Mouse (Mus musculus): ENCODE data around the gene Kcnk6. TPM values are rescaled to one million over a fixed set of nuclear protein-coding genes. Genes with fewer than 3 reads are reported as not detected.
A peak's percentile ranks its signal among the peaks of the same experiment; 100 is the strongest.
"Not testable (repeated sequence)": the region's sequence is repeated elsewhere in the genome, so short reads cannot be mapped to it uniquely, and the experiment has no call there.

The Kcnk6 gene
- polyA plus RNA-seq, 1 experiment: 1.6 TPM

DNA sequence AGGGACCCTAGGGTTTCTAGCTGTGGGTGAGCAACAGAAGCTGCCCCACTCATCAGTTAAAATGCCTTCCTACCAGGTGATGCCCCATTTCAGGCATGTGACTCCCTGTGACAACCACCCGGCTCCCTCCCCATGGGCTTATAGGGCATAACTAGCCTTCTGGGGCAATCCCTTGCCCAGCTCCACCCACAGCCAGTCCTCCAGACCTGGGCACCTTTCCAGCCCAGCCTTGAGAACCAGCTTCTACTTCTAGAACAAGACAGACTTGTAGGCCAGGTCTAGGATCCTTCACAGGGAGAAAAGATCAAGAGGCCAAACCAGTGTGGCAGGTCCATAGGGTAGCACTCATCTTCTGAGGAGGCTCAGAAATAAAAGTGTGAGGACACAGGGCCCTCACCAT lies 25.1 kb upstream of the Kcnk6 start:
- no peak overlapping the region for H3K27ac ChIP-seq (replicated peaks; ENCODE audit: low read depth, low read length)
- no peak overlapping the region for H3K4me3 ChIP-seq (ENCODE audit: insufficient read depth, low read depth, low read length)
- no peaks in the 10 kb centered on the region for H3K4me1 ChIP-seq (ENCODE audit: control insufficient read depth, insufficient read depth, insufficient read length, low read length)

DNA sequence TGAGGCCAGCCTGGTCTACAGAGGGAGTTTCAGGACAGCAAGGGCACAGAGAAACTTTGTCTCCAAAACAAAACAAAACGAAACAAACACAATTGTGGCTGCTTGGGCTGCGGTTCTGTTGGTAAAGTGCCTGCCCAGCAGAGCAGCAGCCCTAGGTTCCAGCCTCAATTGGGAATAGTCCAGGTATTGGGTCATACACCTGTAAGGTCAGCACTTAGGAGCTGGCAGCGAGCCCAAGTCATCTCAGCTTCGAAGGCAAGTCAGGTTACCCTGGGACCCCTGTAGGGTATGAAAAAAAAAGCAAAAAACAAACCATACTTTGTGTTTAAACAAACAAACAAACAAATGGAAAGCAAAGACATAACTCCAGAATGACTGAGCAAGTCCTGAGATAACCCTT lies 23.6 kb upstream of the Kcnk6 start:
- Histone ChIP-seq H3K4me1 (ENCODE audit: control insufficient read depth, insufficient read depth, insufficient read length, low read length) (no peaks in the 10 kb centered on the region), H3K4me3 (ENCODE audit: insufficient read depth, low read depth, low read length) (no peak overlapping the region), H3K27ac (replicated peaks; ENCODE audit: low read depth, low read length) (no peak overlapping the region)

GRCm38 (mm10) chr7:29253842-29254241 lies 21.5 kb upstream of the Kcnk6 start:
- Histone ChIP-seq H3K27ac (replicated peaks; ENCODE audit: low read depth, low read length) (peak overlapping the region; percentile 70), H3K4me1 (ENCODE audit: control insufficient read depth, insufficient read depth, insufficient read length, low read length) (no peaks in the 10 kb centered on the region), H3K4me3 (ENCODE audit: insufficient read depth, low read depth, low read length) (no peak overlapping the region)

DNA sequence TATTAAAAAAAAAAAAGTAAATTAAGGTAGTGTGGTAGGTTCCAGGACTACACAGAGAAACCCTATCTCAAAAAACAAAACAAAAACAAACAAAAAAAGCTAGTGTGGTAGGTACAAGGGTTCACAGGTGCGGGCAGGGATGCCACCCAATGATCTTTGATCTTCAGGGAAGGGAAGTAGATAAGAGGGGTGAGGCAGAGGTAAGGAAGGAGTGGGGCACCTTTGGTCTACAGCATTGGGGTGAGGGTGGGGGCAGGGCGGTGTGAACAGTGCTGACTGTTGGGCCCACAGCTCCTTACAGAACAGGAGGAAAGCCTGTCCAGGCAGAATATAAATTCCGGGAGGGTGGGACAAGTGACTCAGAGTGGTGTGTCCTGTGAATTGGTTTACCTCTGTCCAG lies 18.9 kb upstream of the Kcnk6 start:
- Histone ChIP-seq H3K27ac (replicated peaks; ENCODE audit: low read depth, low read length) (no peak overlapping the region), H3K4me1 (ENCODE audit: control insufficient read depth, insufficient read depth, insufficient read length, low read length) (no peaks in the 10 kb centered on the region), H3K4me3 (ENCODE audit: insufficient read depth, low read depth, low read length) (no peak overlapping the region)

- H3K4me1 ChIP-seq (ENCODE audit: control insufficient read depth, insufficient read depth, insufficient read length, low read length): no peaks in the 10 kb centered on the region
- H3K4me3 ChIP-seq (ENCODE audit: insufficient read depth, low read depth, low read length): peak within 1 kb of the TSS; percentile 47
- peak within 1 kb of the TSS; percentile 51 for H3K27ac ChIP-seq (replicated peaks; ENCODE audit: low read depth, low read length)
Measured at GRCm38 (mm10) chr7:29248261-29248841, 16.0 kb upstream of the Kcnk6 start, which contains the start of gene 2200002D01Rik. 2200002D01Rik (minus strand) TSS chr7:29248466.

DNA sequence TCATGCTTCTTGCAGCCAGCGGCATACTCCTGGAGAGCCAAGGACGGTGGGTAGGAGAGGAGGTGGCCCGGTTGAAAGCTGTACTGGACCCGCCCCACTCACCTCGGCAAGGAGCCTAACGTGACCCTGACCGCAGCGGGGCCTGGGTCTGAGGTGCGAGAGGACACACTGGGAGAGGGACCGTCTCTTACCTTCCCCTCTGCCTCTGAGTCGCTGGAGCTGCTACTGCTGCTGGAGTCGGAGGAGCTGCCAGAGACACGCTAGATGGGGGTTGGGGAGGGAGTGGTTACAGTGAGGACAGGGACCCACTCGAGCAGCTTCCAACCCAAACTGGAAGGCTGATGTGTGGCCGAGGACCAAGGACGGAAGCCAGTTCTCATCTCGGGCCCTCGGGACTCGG lies 15.4 kb upstream of the Kcnk6 start:
- peak overlapping the region; percentile 51 for H3K27ac ChIP-seq (replicated peaks; ENCODE audit: low read depth, low read length)
- H3K4me1 ChIP-seq (ENCODE audit: control insufficient read depth, insufficient read depth, insufficient read length, low read length): no peaks in the 10 kb centered on the region
- peak overlapping the region; percentile 47 for H3K4me3 ChIP-seq (ENCODE audit: insufficient read depth, low read depth, low read length)

DNA sequence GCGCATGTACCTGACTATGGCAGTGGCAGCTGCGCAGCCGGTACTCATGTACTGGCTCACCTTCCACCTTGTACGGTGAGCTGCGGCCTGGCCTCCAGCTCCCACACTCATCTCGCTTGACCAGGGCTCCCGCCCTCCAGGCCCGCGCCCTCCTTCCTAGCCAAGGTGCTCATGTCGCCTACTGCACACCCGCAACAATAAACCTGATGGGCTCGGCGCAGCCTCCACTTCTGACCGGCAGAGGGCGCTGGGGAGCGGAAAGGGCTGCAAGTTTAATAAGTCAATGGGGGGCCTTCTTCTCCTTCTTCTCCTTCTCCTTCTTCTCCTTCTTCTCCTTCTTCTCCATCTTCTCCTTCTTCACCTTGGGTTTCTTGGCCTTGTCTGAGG lies 15.0 kb upstream of the Kcnk6 start:
- Histone ChIP-seq H3K27ac (replicated peaks; ENCODE audit: low read depth, low read length) (0 out of 2 replicates have a peak overlapping the region, but pooled peaks have one; percentile 51), H3K4me3 (ENCODE audit: insufficient read depth, low read depth, low read length) (peak overlapping the region; percentile 47)

GRCm38 (mm10) chr7:29246619-29247313 lies 14.5 kb upstream of the Kcnk6 start:
- no peaks in the 10 kb centered on the region for H3K4me1 ChIP-seq (ENCODE audit: control insufficient read depth, insufficient read depth, insufficient read length, low read length)
- H3K4me3 ChIP-seq (ENCODE audit: insufficient read depth, low read depth, low read length): no peak overlapping the region
- no peak overlapping the region for H3K27ac ChIP-seq (replicated peaks; ENCODE audit: low read depth, low read length)

More for the DNA sequence above, 15.0 kb upstream of the Kcnk6 start:
- H3K4me1 ChIP-seq (ENCODE audit: control insufficient read depth, insufficient read depth, insufficient read length, low read length): no peaks in the 10 kb centered on the region

- Histone ChIP-seq H3K27ac (replicated peaks; ENCODE audit: low read depth, low read length) (no peak overlapping the region), H3K4me3 (ENCODE audit: insufficient read depth, low read depth, low read length) (no peak overlapping the region), H3K4me1 (ENCODE audit: control insufficient read depth, insufficient read depth, insufficient read length, low read length) (no peaks in the 10 kb centered on the region)
Measured at GRCm38 (mm10) chr7:29246015-29246414, 13.7 kb upstream of the Kcnk6 start.

DNA sequence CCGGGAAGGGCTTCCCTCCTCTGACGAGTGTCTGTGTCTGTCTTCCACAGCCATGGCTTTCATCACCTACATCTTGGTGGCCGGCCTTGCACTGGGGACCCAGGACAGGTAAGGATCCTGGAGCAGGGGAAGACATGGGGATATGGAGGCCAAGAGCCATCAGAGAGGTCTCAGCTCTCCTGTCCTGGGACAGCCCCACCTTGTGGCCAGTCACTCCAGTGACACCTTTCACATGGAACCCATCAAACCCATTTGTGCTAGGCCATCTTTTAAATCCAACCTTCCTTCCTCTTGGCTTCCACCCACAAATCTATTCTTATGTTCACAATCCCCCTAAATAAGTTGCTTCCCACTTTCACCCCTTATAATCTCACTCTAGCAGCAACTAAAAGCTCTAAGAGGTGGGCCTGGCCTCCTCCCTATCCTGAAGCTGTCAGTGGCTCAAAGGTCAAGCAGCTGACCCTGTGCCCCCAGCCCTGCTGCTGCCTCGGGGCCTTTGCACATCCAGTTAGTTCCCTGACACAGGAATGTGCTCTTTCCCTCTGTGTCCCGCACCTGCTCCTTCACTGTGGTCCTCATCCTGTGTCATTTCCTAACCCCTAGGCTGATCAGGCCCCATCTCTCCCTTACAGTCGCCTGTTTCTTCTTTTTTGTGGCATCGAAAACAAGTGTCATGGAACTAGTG lies 12.6 kb upstream of the Kcnk6 start:
- H3K4me3 ChIP-seq (ENCODE audit: insufficient read depth, low read depth, low read length): no peak overlapping the region
- H3K27ac ChIP-seq (replicated peaks; ENCODE audit: low read depth, low read length): no peak overlapping the region
- H3K4me1 ChIP-seq (ENCODE audit: control insufficient read depth, insufficient read depth, insufficient read length, low read length): no peaks in the 10 kb centered on the region

- peaks cover 5% of the 10 kb centered on the region; the same call in 1 of the 2 replicates for H3K4me1 ChIP-seq (ENCODE audit: control insufficient read depth, insufficient read depth, insufficient read length, low read length)
- H3K27ac ChIP-seq (replicated peaks; ENCODE audit: low read depth, low read length): peak within 1 kb of the TSS; percentile 79
- H3K4me3 ChIP-seq (ENCODE audit: insufficient read depth, low read depth, low read length): peak within 1 kb of the TSS; percentile 65
Measured at GRCm38 (mm10) chr7:29238019-29238967, 6.0 kb upstream of the Kcnk6 start, which contains the start of gene Yif1b. Yif1b (plus strand) TSS chr7:29238329.

DNA sequence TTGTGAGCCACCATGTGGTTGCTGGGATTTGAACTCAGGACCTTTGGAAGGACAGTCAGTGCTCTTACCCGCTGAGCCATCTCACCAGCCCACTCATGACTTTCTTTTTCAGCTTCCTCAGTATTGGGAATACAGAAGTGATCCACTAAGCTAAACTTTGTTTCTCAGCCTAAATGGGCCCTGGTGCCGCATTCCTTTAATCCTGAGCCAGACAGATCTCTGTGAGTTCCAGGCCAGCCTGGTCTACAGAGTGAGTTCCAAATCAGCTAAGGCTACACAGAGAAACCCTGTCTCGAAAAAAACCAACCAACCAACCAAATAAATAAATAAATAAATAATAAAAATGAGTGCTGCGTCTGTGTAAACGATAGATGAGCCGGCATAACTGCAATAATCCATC lies 5.3 kb upstream of the Kcnk6 start:
- H3K4me1 ChIP-seq (ENCODE audit: control insufficient read depth, insufficient read depth, insufficient read length, low read length): not testable (repeated sequence)
- Histone ChIP-seq H3K4me3 (ENCODE audit: insufficient read depth, low read depth, low read length) (peak overlapping the region; percentile 39), H3K27ac (replicated peaks; ENCODE audit: low read depth, low read length) (peak overlapping the region; percentile 79)

- Histone ChIP-seq H3K4me1 (ENCODE audit: control insufficient read depth, insufficient read depth, insufficient read length, low read length) (peaks cover 5% of the 10 kb centered on the region; the same call in 1 of the 2 replicates), H3K4me3 (ENCODE audit: insufficient read depth, low read depth, low read length) (no peak overlapping the region), H3K27ac (replicated peaks; ENCODE audit: low read depth, low read length) (0 out of 2 replicates have a peak overlapping the region, but pooled peaks have one; percentile 11)
Measured at GRCm38 (mm10) chr7:29236593-29236992, 4.3 kb upstream of the Kcnk6 start.

GRCm38 (mm10) chr7:29234661-29235060 lies 2.3 kb upstream of the Kcnk6 start:
- Histone ChIP-seq H3K4me1 (ENCODE audit: control insufficient read depth, insufficient read depth, insufficient read length, low read length) (peaks cover 5% of the 10 kb centered on the region; the same call in 1 of the 2 replicates), H3K4me3 (ENCODE audit: insufficient read depth, low read depth, low read length) (no peak overlapping the region), H3K27ac (replicated peaks; ENCODE audit: low read depth, low read length) (no peak overlapping the region)

All from brown adipose tissue, adult 24 weeks (tissue).